In the genomic region with DNA sequence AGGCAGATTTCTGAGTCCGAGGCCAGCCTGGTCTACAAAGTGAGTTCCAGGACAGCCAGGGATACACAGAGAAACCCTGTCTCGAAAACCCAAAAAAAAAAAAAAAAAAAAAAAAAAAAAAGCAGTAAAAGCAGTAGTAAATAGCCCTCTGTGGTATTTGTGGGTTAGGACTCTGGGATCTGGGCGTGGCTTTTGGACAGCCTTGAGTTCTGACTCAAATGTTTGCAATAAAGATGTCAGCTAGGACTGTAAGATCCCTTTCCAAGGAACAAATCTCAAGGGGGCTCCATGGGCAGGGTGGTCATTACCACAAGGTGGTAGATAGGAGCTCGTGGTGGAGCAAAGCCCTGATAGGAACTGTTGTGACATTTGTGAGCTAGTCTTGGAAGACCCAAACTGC, we compare ENCODE assay signal across 1 mouse cellular context. TPM values are rescaled to one million over a fixed set of nuclear protein-coding genes. Genes with fewer than 3 reads are reported as not detected.
"Had no signal": no experiment of that assay in that cellular context is flagged by ENCODE, and none has a peak within 500 bp of the region (broad histone marks: within the 10 kb centered on the region; RNA-seq: fewer than 3 reads in every experiment).

No protein-coding gene starts in this region.

RNA-seq across cellular contexts. Expression of a gene that starts 16.0 kb away (rescaled TPM):
- total RNA-seq: megakaryocyte-erythroid progenitor cell, adult 5-6 weeks had no signal
